Mouse (Mus musculus): ENCODE measurements around the gene Arhgap32. TPM values are rescaled to one million over a fixed set of nuclear protein-coding genes. Genes with fewer than 3 reads are reported as not detected.
A peak's percentile ranks its signal among the peaks of the same experiment; 100 is the strongest.

Gene Arhgap32
- polyA plus RNA-seq, 1 experiment from 2014 or later = 16.6 TPM

DNA sequence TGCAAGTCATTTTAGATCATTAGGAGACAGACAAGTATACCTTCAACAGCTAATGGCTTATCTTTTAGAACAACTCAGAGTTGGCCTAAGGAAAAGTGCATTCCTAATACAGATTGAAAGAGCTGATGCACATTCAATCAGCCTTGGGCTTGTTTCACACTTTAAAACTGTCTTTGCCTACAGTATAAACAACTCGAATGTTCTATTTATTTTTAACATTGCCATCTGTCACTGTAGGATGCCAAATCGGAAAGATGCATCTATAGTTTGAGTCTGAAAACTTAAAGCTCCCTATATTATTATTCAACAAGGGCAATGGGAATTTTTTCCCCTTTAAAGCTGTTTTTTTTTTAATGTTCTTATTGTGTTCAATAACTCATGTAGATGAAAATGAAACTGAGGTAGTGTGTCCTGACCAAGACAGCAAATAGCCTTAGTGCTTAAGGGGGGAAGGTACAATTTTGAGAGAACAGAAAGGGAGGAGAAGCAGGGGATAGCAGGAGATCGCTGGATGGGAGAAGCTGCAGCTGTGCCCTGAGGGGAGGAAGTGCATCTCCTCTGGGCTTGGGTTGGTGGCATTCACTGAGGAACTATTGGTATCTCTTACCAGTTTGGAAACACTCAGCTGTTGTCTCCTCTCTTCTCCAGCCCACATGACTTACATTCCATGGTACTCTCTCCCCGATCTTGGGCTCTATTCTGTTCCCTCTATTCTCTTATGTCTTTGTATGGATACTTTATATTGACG lies 101.1 kb downstream of the Arhgap32 start:
- H3K27me3 ChIP-seq (ENCODE audit: control insufficient read depth, insufficient read depth, low read length) = no peaks in the 10 kb centered on the region
- DNase-seq (ENCODE audit: low spot score) (no peak), ATAC-seq (ENCODE audit: low FRiP score) (no peak)
- WGBS = 77% methylated on average over 5 of the region's 5 CpGs
- no peaks in the 10 kb centered on the region for H3K36me3 ChIP-seq (replicated peaks; ENCODE audit: control insufficient read depth, insufficient read depth)
- no peak overlapping the region for H3K4me2 ChIP-seq (replicated peaks)
- H3K27ac ChIP-seq = no peak overlapping the region
- no peak overlapping the region for H3K9ac ChIP-seq
- no peak overlapping the region for H3K4me3 ChIP-seq (replicated peaks; ENCODE audit: low read length)
- no peaks in the 10 kb centered on the region for H3K4me1 ChIP-seq (replicated peaks; ENCODE audit: control insufficient read depth, insufficient read depth, low read length)
- no peaks in the 10 kb centered on the region for H3K9me3 ChIP-seq (ENCODE audit: control insufficient read depth, low read length)

DNA sequence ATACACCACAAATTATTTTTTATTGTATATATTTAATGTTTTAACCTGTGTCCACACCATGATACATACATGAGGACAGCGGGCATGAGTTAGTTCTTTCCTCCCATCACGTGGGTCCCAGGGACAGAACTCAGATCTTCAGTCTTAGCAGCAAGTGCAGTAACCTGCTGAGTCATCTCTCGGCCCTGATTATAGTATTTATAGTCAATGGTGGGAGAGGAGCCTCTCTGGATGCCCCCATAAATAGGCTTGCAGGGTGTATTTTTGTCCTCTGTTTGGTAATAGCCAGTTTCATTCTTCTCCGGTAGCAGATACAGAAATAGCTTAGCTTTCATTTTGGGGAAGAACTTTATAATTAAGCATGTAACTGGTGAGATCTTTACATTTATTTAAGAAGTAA lies 103.5 kb downstream of the Arhgap32 start:
- H3K4me2 ChIP-seq (replicated peaks) = no peak overlapping the region
- H3K27ac ChIP-seq = no peak overlapping the region
- no peaks in the 10 kb centered on the region for H3K9me3 ChIP-seq (ENCODE audit: control insufficient read depth, low read length)
- H3K9ac ChIP-seq = no peak overlapping the region
- ATAC-seq (ENCODE audit: low FRiP score) = no peak
- no peak overlapping the region for H3K4me3 ChIP-seq (replicated peaks; ENCODE audit: low read length)
- 0 out of 2 replicates have a peak, but pooled peaks cover 6% of the 10 kb centered on the region for H3K4me1 ChIP-seq (replicated peaks; ENCODE audit: control insufficient read depth, insufficient read depth, low read length)
- no peak for DNase-seq (ENCODE audit: low spot score)
- no peaks in the 10 kb centered on the region for H3K36me3 ChIP-seq (replicated peaks; ENCODE audit: control insufficient read depth, insufficient read depth)
- WGBS = 87% methylated on average over 4 of the region's 4 CpGs
- H3K27me3 ChIP-seq (ENCODE audit: control insufficient read depth, insufficient read depth, low read length) = no peaks in the 10 kb centered on the region

DNA sequence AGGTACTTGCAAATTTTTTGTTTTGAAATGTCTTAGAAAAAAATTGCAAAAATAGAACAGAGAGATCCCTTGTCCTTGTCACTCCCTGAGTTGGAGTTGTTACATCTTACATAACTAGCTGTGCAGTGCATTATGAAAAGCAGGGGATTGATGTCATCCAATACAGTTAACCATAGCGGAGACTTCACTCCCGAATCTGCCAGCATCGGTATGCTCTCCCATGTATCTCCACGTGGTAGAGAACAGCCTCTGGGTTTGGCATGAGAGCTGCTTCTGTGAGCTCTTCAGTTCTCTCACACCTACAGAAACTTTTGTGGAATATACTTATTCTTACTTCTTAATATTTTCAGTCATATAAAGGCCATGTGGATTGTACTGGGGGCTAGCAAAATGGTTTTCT lies 106.2 kb downstream of the Arhgap32 start:
- Histone ChIP-seq H3K27ac (no peak overlapping the region), H3K27me3 (ENCODE audit: control insufficient read depth, insufficient read depth, low read length) (no peaks in the 10 kb centered on the region), H3K4me2 (replicated peaks) (no peak overlapping the region), H3K36me3 (replicated peaks; ENCODE audit: control insufficient read depth, insufficient read depth) (no peaks in the 10 kb centered on the region), H3K4me1 (replicated peaks; ENCODE audit: control insufficient read depth, insufficient read depth, low read length) (0 out of 2 replicates have a peak, but pooled peaks cover 6% of the 10 kb centered on the region), H3K9ac (no peak overlapping the region), H3K9me3 (ENCODE audit: control insufficient read depth, low read length) (no peaks in the 10 kb centered on the region), H3K4me3 (replicated peaks; ENCODE audit: low read length) (no peak overlapping the region)
- DNase-seq (ENCODE audit: low spot score) (no peak), ATAC-seq (ENCODE audit: low FRiP score) (no peak)
- 84% methylated on average over 4 of the region's 4 CpGs for WGBS

DNA sequence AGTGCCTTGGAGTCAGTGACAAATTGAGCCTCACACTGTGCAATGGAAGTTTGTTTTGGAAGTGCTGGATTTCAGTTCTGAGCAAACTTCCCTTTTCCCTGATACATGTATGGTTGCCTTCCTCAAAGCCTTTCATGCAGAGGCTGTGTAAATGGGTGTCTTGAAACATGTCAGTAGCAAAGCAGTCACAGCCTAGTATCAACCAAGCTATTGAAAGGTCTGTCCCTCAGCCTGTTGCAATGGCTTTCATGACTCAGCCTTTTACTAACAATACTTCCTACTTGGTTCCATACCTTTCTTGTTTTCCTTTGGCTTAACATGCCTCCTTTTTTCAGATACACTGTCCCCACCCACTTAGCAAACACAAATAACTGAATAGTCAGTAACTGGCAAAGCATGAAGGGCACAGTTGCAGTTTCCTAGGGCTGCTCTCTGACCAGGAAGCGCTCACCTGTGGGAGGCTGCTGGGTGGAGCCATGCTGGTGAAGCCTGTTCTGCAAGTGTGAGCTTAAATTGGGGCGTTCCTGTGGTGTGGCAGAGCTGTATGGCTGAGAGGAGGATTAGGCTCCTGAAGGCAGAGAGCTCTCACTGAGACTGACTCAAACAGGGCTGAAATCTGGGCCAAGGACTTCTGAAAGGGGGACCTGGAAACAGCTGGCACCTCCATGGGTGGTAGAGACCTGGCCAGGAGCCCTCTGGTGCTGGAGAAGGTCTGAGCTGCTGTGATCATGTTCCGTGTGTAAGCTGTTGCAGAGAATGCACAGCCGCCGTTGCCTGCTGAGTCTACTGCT lies 108.0 kb downstream of the Arhgap32 start:
- WGBS = 40% methylated on average over 5 of the region's 5 CpGs
- Histone ChIP-seq H3K4me3 (replicated peaks; ENCODE audit: low read length) (no peak overlapping the region), H3K27ac (no peak overlapping the region), H3K36me3 (replicated peaks; ENCODE audit: control insufficient read depth, insufficient read depth) (no peaks in the 10 kb centered on the region), H3K9me3 (ENCODE audit: control insufficient read depth, low read length) (no peaks in the 10 kb centered on the region), H3K4me1 (replicated peaks; ENCODE audit: control insufficient read depth, insufficient read depth, low read length) (0 out of 2 replicates have a peak, but pooled peaks cover 6% of the 10 kb centered on the region), H3K27me3 (ENCODE audit: control insufficient read depth, insufficient read depth, low read length) (no peaks in the 10 kb centered on the region), H3K9ac (no peak overlapping the region), H3K4me2 (replicated peaks) (no peak overlapping the region)
- ATAC-seq (ENCODE audit: low FRiP score) (0 out of 2 replicates have a peak, but pooled peaks have one; percentile 51), DNase-seq (ENCODE audit: low spot score) (no peak)

DNA sequence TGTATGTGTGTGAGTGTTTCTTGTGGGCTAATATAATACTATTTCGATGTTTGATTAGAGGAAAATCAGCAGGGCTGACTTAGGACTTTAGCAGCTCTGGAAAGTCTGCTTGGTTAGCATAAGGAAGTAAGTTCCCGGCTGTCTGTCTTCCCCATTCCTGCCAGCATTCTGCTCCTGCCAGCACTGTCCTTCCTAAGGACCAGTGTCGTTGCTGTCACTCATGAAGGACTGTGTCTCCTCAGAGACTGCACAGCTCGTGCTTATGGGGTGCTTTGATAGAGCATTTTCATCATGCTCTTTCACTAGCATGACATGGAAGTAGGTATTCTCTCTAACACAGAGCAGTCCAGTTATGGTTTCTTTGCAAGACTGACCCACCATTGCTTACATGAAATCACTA lies 109.0 kb downstream of the Arhgap32 start:
- Histone ChIP-seq H3K27me3 (ENCODE audit: control insufficient read depth, insufficient read depth, low read length) (no peaks in the 10 kb centered on the region), H3K27ac (no peak overlapping the region), H3K9me3 (ENCODE audit: control insufficient read depth, low read length) (no peaks in the 10 kb centered on the region), H3K9ac (no peak overlapping the region), H3K4me3 (replicated peaks; ENCODE audit: low read length) (no peak overlapping the region), H3K4me2 (replicated peaks) (no peak overlapping the region), H3K4me1 (replicated peaks; ENCODE audit: control insufficient read depth, insufficient read depth, low read length) (0 out of 2 replicates have a peak, but pooled peaks cover 6% of the 10 kb centered on the region), H3K36me3 (replicated peaks; ENCODE audit: control insufficient read depth, insufficient read depth) (no peaks in the 10 kb centered on the region)
- ATAC-seq (ENCODE audit: low FRiP score) = no peak
- no peak for DNase-seq (ENCODE audit: low spot score)
- WGBS = 62% methylated on average over 4 of the region's 4 CpGs

DNA sequence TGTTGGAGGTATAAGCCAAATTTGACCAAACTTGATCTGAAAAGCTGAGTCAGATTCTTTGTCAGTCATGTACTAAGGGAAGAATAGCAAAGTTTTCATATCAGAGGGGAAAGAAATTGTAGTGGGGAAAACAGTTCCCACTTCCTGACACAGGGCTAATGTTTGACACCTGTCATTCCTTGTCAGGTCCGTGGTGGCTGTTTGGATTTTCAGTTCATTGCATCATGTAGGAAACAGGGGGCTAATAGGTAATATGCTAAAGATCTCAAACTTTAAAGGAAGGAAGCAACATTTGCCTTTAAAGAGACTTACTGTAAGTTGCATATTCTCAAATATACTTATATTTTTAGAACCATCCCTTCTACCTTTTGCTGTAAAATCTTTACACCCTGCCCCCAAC lies 109.6 kb downstream of the Arhgap32 start:
- H3K9ac ChIP-seq = no peak overlapping the region
- H3K27ac ChIP-seq = no peak overlapping the region
- ATAC-seq (ENCODE audit: low FRiP score) (no peak), DNase-seq (ENCODE audit: low spot score) (no peak)
- 0 out of 2 replicates have a peak, but pooled peaks cover 6% of the 10 kb centered on the region for H3K4me1 ChIP-seq (replicated peaks; ENCODE audit: control insufficient read depth, insufficient read depth, low read length)
- WGBS = 76% methylated on average over 1 of the region's 1 CpGs
- H3K27me3 ChIP-seq (ENCODE audit: control insufficient read depth, insufficient read depth, low read length) = no peaks in the 10 kb centered on the region
- no peaks in the 10 kb centered on the region for H3K9me3 ChIP-seq (ENCODE audit: control insufficient read depth, low read length)
- H3K4me3 ChIP-seq (replicated peaks; ENCODE audit: low read length) = no peak overlapping the region
- no peaks in the 10 kb centered on the region for H3K36me3 ChIP-seq (replicated peaks; ENCODE audit: control insufficient read depth, insufficient read depth)
- no peak overlapping the region for H3K4me2 ChIP-seq (replicated peaks)

DNA sequence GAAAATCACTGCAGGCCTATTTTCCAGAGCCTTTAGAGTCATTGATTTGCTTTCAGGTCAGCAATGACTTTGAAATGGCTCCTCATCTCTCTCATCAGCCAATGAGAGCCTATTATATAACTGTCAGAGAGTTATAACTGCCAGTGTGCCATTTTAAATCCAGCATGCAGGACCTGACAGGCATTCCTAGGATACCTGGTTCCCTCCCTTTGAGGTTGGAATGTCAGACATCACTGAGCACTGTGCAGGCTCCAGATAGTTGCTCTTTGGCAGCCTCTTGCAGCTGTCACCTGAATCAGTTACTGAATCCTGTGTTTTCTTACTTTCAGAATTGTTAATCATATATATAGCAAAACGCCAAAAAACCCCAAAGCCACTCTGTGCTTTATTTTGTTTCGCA lies 111.1 kb downstream of the Arhgap32 start:
- DNase-seq (ENCODE audit: low spot score) = no peak
- Histone ChIP-seq H3K4me2 (replicated peaks) (no peak overlapping the region), H3K4me3 (replicated peaks; ENCODE audit: low read length) (no peak overlapping the region), H3K4me1 (replicated peaks; ENCODE audit: control insufficient read depth, insufficient read depth, low read length) (0 out of 2 replicates have a peak, but pooled peaks cover 6% of the 10 kb centered on the region), H3K9ac (no peak overlapping the region), H3K27ac (no peak overlapping the region), H3K36me3 (replicated peaks; ENCODE audit: control insufficient read depth, insufficient read depth) (no peaks in the 10 kb centered on the region), H3K9me3 (ENCODE audit: control insufficient read depth, low read length) (no peaks in the 10 kb centered on the region), H3K27me3 (ENCODE audit: control insufficient read depth, insufficient read depth, low read length) (no peaks in the 10 kb centered on the region)
- 83% methylated on average over 2 of the region's 2 CpGs for WGBS
- no peak for ATAC-seq (ENCODE audit: low FRiP score)

DNA sequence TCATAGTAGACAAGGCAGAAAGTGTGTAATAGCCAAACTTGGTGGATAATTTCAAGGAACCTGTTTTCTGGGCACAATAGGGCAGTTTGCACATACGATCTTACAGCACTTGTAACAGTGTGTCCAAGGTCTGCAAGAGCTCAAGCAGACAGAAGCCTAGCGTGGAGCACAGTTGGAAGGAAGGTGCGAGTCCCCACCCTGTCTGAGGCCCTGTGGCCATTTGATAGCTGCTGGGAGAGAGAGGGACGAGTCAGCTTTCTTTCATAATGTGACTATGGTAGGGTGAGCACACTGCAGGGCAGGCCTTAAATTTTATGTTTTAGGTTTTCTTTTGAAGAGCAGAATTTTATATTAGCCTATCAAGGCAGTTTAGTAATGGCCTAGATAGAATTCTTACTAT lies 117.7 kb downstream of the Arhgap32 start:
- Histone ChIP-seq H3K4me1 (replicated peaks; ENCODE audit: control insufficient read depth, insufficient read depth, low read length) (no peaks in the 10 kb centered on the region), H3K27ac (no peak overlapping the region), H3K9me3 (ENCODE audit: control insufficient read depth, low read length) (no peaks in the 10 kb centered on the region), H3K9ac (no peak overlapping the region), H3K4me3 (replicated peaks; ENCODE audit: low read length) (no peak overlapping the region), H3K27me3 (ENCODE audit: control insufficient read depth, insufficient read depth, low read length) (no peaks in the 10 kb centered on the region), H3K4me2 (replicated peaks) (no peak overlapping the region), H3K36me3 (replicated peaks; ENCODE audit: control insufficient read depth, insufficient read depth) (no peaks in the 10 kb centered on the region)
- 85% methylated on average over 4 of the region's 4 CpGs for WGBS
- no peak for ATAC-seq (ENCODE audit: low FRiP score)
- no peak for DNase-seq (ENCODE audit: low spot score)

DNA sequence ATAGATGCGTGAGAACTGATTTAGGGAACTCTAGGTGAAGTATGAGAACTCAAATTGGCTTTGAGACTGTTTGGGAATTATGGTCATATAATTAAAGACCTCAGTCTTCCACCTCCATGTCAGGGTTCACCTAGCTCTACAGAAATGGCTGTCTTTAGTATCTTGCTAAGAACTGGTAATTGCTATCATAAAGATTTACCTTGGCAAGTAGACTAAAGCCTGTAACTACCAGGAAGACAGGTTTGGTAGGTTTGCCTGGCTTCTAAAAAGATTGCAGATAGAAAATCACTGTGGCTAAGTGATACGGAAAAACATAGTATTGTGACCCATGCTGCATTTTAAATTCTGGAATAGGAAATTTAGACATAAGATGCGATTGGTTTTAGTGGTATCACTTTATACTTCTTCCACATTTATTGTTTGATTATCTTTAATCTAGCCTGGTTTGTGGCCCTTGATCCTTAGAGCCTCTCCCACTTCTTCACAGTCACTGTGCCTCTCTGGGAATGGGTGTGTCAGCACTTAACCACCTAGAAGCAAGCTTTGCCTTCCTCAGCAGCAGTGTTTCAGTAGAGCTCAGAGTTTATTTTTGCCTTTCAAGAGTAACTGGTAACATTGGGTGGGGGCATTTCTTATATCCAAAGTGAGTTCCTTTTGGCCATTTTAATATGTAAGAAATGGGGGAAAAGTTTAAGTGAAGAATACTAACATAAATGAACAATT lies 119.0 kb downstream of the Arhgap32 start:
- Histone ChIP-seq H3K4me3 (replicated peaks; ENCODE audit: low read length) (no peak overlapping the region), H3K27ac (no peak overlapping the region), H3K4me1 (replicated peaks; ENCODE audit: control insufficient read depth, insufficient read depth, low read length) (no peaks in the 10 kb centered on the region), H3K27me3 (ENCODE audit: control insufficient read depth, insufficient read depth, low read length) (no peaks in the 10 kb centered on the region), H3K36me3 (replicated peaks; ENCODE audit: control insufficient read depth, insufficient read depth) (no peaks in the 10 kb centered on the region; the same call in 1 of the 2 replicates), H3K9ac (no peak overlapping the region), H3K9me3 (ENCODE audit: control insufficient read depth, low read length) (no peaks in the 10 kb centered on the region), H3K4me2 (replicated peaks) (no peak overlapping the region)
- DNase-seq (ENCODE audit: low spot score) = no peak
- no peak for ATAC-seq (ENCODE audit: low FRiP score)
- WGBS = 94% methylated on average over 3 of the region's 3 CpGs

All from hindbrain, embryonic 14.5 days (tissue).